10 mouse cellular contexts compared by ENCODE assay signal in the genomic region with DNA sequence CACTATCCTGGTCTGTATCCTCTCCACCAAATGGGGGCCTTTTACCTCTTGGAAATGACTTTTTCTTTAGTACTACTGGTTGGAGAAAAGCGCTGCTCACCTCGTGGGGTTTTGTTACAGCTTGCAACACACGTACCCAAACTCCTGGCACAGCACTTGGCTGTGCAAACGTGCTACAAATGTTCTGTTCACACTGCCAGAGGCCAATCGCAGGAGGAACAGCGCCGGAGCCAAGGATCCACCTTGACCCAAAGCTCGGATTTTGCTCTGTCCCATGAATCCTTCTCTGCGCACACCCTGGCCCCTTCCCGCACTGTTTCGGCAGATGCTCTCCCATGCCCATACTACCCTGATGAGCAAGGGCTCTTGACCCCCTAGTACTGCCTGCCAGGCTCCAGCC. TPM values are rescaled to one million over a fixed set of nuclear protein-coding genes. Genes with fewer than 3 reads are reported as not detected.
DNase-seq lines count a peak whose midpoint lies in the region; ATAC-seq and TF ChIP-seq lines count a peak whose summit lies in the region.
"Had no signal": no experiment of that assay in that cellular context is flagged by ENCODE, and none has a peak within 500 bp of the region (broad histone marks: within the 10 kb centered on the region; RNA-seq: fewer than 3 reads in every experiment).

No protein-coding gene starts in this region.

- H3K36me3 ChIP-seq in heart, embryonic 10.5 days: peaks cover 18% of the 10 kb centered on the region
- peaks cover 4% of the 10 kb centered on the region; the same call in 1 of the 2 replicates for H3K36me3 ChIP-seq in lung, embryonic 16.5 days (ENCODE audit: control insufficient read depth, insufficient read depth, low read length)
- H3K36me3 ChIP-seq in intestine, postnatal 0 days (ENCODE audit: control insufficient read depth, insufficient read depth): peaks cover 18% of the 10 kb centered on the region
- H3K36me3 ChIP-seq in small intestine, adult 2 months (ENCODE audit: control insufficient read depth, insufficient read depth, low read length): peaks cover 8% of the 10 kb centered on the region

- no peak for TF ChIP-seq CTCF in intestine, postnatal 0 days (IDR thresholded peaks at IDR 0.05; ENCODE audit: low read depth)
- no peak for TF ChIP-seq CTCF in small intestine, adult 2 months (IDR thresholded peaks at IDR 0.05; ENCODE audit: extremely low read depth, insufficient read length, insufficient replicate concordance, low read depth, low read length)

- peaks cover 32% of the 10 kb centered on the region for H3K4me1 ChIP-seq in heart, embryonic 10.5 days
- H3K4me1 ChIP-seq in lung, embryonic 16.5 days (replicated peaks; ENCODE audit: control insufficient read depth, insufficient read depth, low read length): peaks cover 7% of the 10 kb centered on the region
- H3K4me1 ChIP-seq in intestine, postnatal 0 days (replicated peaks; ENCODE audit: control insufficient read depth, insufficient read depth, low read length): no peaks in the 10 kb centered on the region
- H3K4me1 ChIP-seq in small intestine, adult 2 months (ENCODE audit: control insufficient read depth, insufficient read depth, insufficient read length, low read length): peaks cover 7% of the 10 kb centered on the region

- no peaks in the 10 kb centered on the region for H3K9me3 ChIP-seq in heart, embryonic 10.5 days
- H3K9me3 ChIP-seq in lung, embryonic 16.5 days (ENCODE audit: control insufficient read depth, low read length): no peaks in the 10 kb centered on the region
- H3K9me3 ChIP-seq in intestine, postnatal 0 days (ENCODE audit: control insufficient read depth): no peaks in the 10 kb centered on the region

- H3K9ac ChIP-seq in lung, embryonic 16.5 days (ENCODE audit: low read length): peak overlapping the region; percentile 43; the same call in 1 of the 2 replicates
- no peak overlapping the region for H3K9ac ChIP-seq in intestine, postnatal 0 days (ENCODE audit: low read depth, low read length)

- peak overlapping the region; percentile 33; the same call in 1 of the 2 replicates for H3K4me3 ChIP-seq in heart, embryonic 10.5 days
- peak overlapping the region; percentile 41 for H3K4me3 ChIP-seq in lung, embryonic 16.5 days (ENCODE audit: low read length)
- H3K4me3 ChIP-seq in intestine, postnatal 0 days (ENCODE audit: low read depth, low read length): no peak overlapping the region
- H3K4me3 ChIP-seq in small intestine, adult 2 months (ENCODE audit: low read depth, low read length): peak overlapping the region; percentile 54

- WGBS in heart, embryonic 10.5 days: 42% methylated on average over 11 of the region's 11 CpGs
- 40% methylated on average over 11 of the region's 11 CpGs for WGBS in lung, embryonic 16.5 days
- WGBS in intestine, postnatal 0 days: 47% methylated on average over 11 of the region's 11 CpGs
- WGBS in small intestine, adult 2 months: 34% methylated on average over 11 of the region's 11 CpGs

- H3K27ac ChIP-seq in heart, embryonic 10.5 days: no peak overlapping the region
- no peak overlapping the region for H3K27ac ChIP-seq in lung, embryonic 16.5 days (ENCODE audit: low read length)
- no peak overlapping the region for H3K27ac ChIP-seq in intestine, postnatal 0 days (ENCODE audit: low read depth, low read length)
- H3K27ac ChIP-seq in small intestine, adult 2 months (ENCODE audit: insufficient read depth, low read depth, low read length): no peak overlapping the region

- peak overlapping the region; percentile 58 for H3K4me2 ChIP-seq in lung, embryonic 16.5 days (ENCODE audit: low read depth, low read length)
- H3K4me2 ChIP-seq in intestine, postnatal 0 days (replicated peaks; ENCODE audit: low read depth): peak overlapping the region; percentile 66

- TF ChIP-seq POLR2A in small intestine, adult 2 months (IDR thresholded peaks at IDR 0.05; ENCODE audit: low read depth, low read length): no peak

- no peak for ATAC-seq in lung, embryonic 16.5 days (ENCODE audit: low read depth)
- no peak; the same call in 1 of the 2 replicates for ATAC-seq in intestine, postnatal 0 days
- ATAC-seq: CD4-positive, CD25-positive, alpha-beta regulatory T cell, adult 4 months had no signal

- H3K27me3 ChIP-seq in heart, embryonic 10.5 days (ENCODE audit: insufficient read depth, poor library complexity, severe bottlenecking): peaks cover 27% of the 10 kb centered on the region
- peaks cover 16% of the 10 kb centered on the region; the same call in 1 of the 2 replicates for H3K27me3 ChIP-seq in lung, embryonic 16.5 days (ENCODE audit: control insufficient read depth, insufficient read depth, low read depth, low read length)
- no peaks in the 10 kb centered on the region for H3K27me3 ChIP-seq in intestine, postnatal 0 days (replicated peaks; ENCODE audit: control insufficient read depth, insufficient read depth, low read length)
- no peaks in the 10 kb centered on the region for H3K27me3 ChIP-seq in small intestine, adult 2 months (ENCODE audit: control insufficient read depth, insufficient read depth, low read length)

- DNase-seq in heart, embryonic 10.5 days (ENCODE audit: low spot score): no peak
- DNase-seq in heart, adult 11 months: no peak
- no peak for DNase-seq in lung, postnatal 25 days (ENCODE audit: low spot score)
- DNase-seq in urinary bladder, postnatal 36 days (ENCODE audit: low spot score in 2 of 2): no peak
- no peak for DNase-seq in embryo, embryonic 10 days (ENCODE audit: low spot score)
- DNase-seq: gastrocnemius, postnatal 36 days had no signal

RNA-seq across cellular contexts. Expression of gene Gnmt, which starts 0.5 kb away (rescaled TPM):
- 0.83 and 2.3 TPM in 2 replicates for polyA plus RNA-seq in heart, embryonic 10.5 days (2016; fragmentation: Nextera tagmentation; extraction: Ambion mirVana)
- polyA plus RNA-seq in lung, embryonic 16.5 days (2015; fragmentation: Nextera tagmentation; extraction: Ambion mirVana): 2.5 and 5.2 TPM in 2 replicates
- polyA plus RNA-seq in intestine, postnatal 0 days (2015; fragmentation: Nextera tagmentation; extraction: Ambion mirVana): 0.39 and 0.48 TPM in 2 replicates
- polyA plus RNA-seq in small intestine, adult 2 months (2012; rRNA removed): 1.5 and 34.6 TPM in 2 replicates
- polyA plus RNA-seq: CD4-positive, CD25-positive, alpha-beta regulatory T cell, adult 4 months had no signal

RNA-seq across cellular contexts. Expression of gene Pex6, which starts 17.2 kb away (rescaled TPM):
- 14.0 and 21.9 TPM in 2 replicates for polyA plus RNA-seq in heart, embryonic 10.5 days (2016; fragmentation: Nextera tagmentation; extraction: Ambion mirVana)
- polyA plus RNA-seq in lung, embryonic 16.5 days (2015; fragmentation: Nextera tagmentation; extraction: Ambion mirVana): 22.1 and 24.2 TPM in 2 replicates
- 10.4 and 11.5 TPM in 2 replicates for polyA plus RNA-seq in intestine, postnatal 0 days (2015; fragmentation: Nextera tagmentation; extraction: Ambion mirVana)
- 40.1 and 74.9 TPM in 2 replicates for polyA plus RNA-seq in small intestine, adult 2 months (2012; rRNA removed)

RNA-seq across cellular contexts. Expression of gene Cnpy3, which starts 23.5 kb away (rescaled TPM):
- 63.2 and 68.4 TPM in 2 replicates for polyA plus RNA-seq in heart, embryonic 10.5 days (2016; fragmentation: Nextera tagmentation; extraction: Ambion mirVana)
- 79.0 and 80.1 TPM in 2 replicates for polyA plus RNA-seq in lung, embryonic 16.5 days (2015; fragmentation: Nextera tagmentation; extraction: Ambion mirVana)
- 32.2 and 35.6 TPM in 2 replicates for polyA plus RNA-seq in intestine, postnatal 0 days (2015; fragmentation: Nextera tagmentation; extraction: Ambion mirVana)
- polyA plus RNA-seq in small intestine, adult 2 months (2012; rRNA removed): 14.3 and 23.7 TPM in 2 replicates

RNA-seq across cellular contexts. Expression of gene Ppp2r5d, which starts 23.6 kb away (rescaled TPM):
- 76.8 and 103 TPM in 2 replicates for polyA plus RNA-seq in heart, embryonic 10.5 days (2016; fragmentation: Nextera tagmentation; extraction: Ambion mirVana)
- polyA plus RNA-seq in lung, embryonic 16.5 days (2015; fragmentation: Nextera tagmentation; extraction: Ambion mirVana): 90.7 and 94.7 TPM in 2 replicates
- polyA plus RNA-seq in intestine, postnatal 0 days (2015; fragmentation: Nextera tagmentation; extraction: Ambion mirVana): 25.9 and 26.5 TPM in 2 replicates
- 32.4 and 150 TPM in 2 replicates for polyA plus RNA-seq in small intestine, adult 2 months (2012; rRNA removed)

RNA-seq across cellular contexts. Expression of gene Ptcra, which starts 35.0 kb away (rescaled TPM):
- polyA plus RNA-seq in heart, embryonic 10.5 days (2016; fragmentation: Nextera tagmentation; extraction: Ambion mirVana): 0.39 and 0.60 TPM in 2 replicates
- 2.8 and 7.1 TPM in 2 replicates for polyA plus RNA-seq in lung, embryonic 16.5 days (2015; fragmentation: Nextera tagmentation; extraction: Ambion mirVana)
- 0.24 and 0.33 TPM in 2 replicates for polyA plus RNA-seq in intestine, postnatal 0 days (2015; fragmentation: Nextera tagmentation; extraction: Ambion mirVana)
- polyA plus RNA-seq in small intestine, adult 2 months (2012; rRNA removed): not detected in 2 replicates
